Mouse (Mus musculus) megakaryocyte-erythroid progenitor cell, adult 5-6 weeks (primary cell): ENCODE results near the gene Trappc3l. TPM values are rescaled to one million over a fixed set of nuclear protein-coding genes. Genes with fewer than 3 reads are reported as not detected.

Experiments
- ATAC-seq: replicated peaks from 2 replicates; pipeline ENCODE4 v1.8.0; 2016; ENCODE audit warnings: mild to moderate bottlenecking, inconsistent platforms; ENCODE audit not compliant: severe bottlenecking, poor library complexity, low FRiP score, low TSS enrichment
- total RNA-seq, 2 experiments: library from RNA; stranded (forward) in 1 of 2; stranded (reverse) in 1 of 2; fragments of 200-1000, 215-1000 nt in 1 of 2; fragments of >200 nt in 1 of 2; fragmentation: Nextera tagmentation in 1 of 2; gene quantifications; 2 replicates each; pipeline ENCODE4 v1.2.3; 2014 to 2017

Gene Trappc3l
- total RNA-seq, 2 experiments from 2014 or later: not detected

DNA sequence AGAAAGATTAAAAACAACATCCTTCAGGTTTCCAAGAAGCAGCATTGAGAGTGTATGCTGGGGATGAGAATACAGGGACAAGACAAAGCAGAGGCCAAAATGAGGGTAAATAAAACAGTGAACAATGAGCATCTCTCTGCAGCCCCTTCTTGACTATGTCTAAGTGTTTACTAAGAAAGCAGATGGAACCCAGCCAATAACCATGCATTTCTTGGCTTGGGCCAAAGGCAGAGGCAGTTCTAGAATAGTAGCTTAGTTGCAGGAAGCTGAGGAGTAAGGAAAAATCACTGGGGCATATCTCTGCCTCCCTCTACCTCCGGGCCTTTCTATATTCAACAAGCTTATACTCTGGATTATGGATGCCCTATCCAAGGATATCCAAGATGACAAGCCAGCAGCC is 53.1 kb downstream of the Trappc3l start:
- ATAC-seq: no peak

- ATAC-seq: no peak
Measured at GRCm38 (mm10) chr10:34091888-34092287, 54.5 kb downstream of the Trappc3l start.

DNA sequence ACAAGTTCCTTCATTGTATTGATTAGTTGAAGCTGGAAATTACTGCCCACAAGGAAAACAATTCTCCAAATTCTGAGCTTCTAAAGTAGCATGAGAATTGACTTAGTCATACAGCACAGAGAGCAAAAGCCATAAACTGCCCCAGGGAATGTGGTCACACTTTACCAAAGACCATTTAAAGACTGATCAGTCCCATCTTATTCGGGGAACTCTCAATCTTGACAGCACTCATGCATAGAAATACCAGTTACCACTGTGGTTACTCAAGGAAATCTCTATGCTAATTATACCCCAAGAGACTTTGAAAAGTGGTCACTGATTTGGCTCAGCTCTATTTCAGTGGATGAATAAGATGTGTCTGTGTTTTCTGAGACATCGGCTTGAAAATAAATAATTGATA is 57.8 kb downstream of the Trappc3l start:
- ATAC-seq: no peak

GRCm38 (mm10) chr10:34095964-34096363 is 58.6 kb downstream of the Trappc3l start:
- no peak; the same call in 1 of the 2 replicates for ATAC-seq

GRCm38 (mm10) chr10:34096418-34096883 is 59.1 kb downstream of the Trappc3l start, which contains the start of gene Calhm5:
TSS of gene Calhm5 (minus strand) at chr10:34096519.
- peak; percentile 84 for ATAC-seq

DNA sequence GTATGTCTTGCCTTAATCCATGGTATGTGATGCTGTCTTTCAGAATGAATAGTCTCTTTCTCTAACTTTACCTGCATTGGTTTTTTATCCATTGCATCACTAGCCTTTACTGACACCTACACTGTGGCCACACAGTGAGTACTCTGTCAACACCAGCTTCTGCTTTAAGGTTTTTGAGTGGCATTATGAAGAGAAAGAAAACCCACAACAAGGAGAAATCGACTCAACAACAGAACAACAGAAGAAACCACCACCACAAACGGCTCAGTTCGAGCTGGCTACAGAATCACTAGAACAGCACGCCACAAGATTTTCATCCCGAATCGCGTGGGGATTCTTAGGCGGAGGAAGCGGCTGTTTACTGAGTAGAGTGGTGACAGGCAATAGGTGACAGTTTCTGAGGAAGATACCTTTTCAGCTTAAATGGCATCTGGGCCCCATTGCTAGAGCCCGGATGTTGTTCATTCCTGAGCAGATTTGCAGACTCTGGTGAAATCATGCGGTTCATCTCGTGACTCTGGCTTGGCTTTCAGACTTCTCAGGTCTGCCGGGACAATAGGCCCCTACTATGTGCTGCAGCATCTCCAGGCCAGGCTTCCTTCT is 73.6 kb downstream of the Trappc3l start:
- no peak for ATAC-seq

- no peak for ATAC-seq
Measured at GRCm38 (mm10) chr10:34111964-34112738, 74.8 kb downstream of the Trappc3l start.

- ATAC-seq: no peak
Measured at GRCm38 (mm10) chr10:34117131-34117530, 79.7 kb downstream of the Trappc3l start.

- ATAC-seq: no peak
Measured at GRCm38 (mm10) chr10:34117770-34118169, 80.4 kb downstream of the Trappc3l start.

GRCm38 (mm10) chr10:34118421-34118820 is 81.0 kb downstream of the Trappc3l start:
- ATAC-seq: no peak

- peak; percentile 85 for ATAC-seq
Measured at GRCm38 (mm10) chr10:34127392-34128378, 90.3 kb downstream of the Trappc3l start, which contains the start of gene Calhm6. TSS of gene Calhm6 (minus strand) at chr10:34127984.

DNA sequence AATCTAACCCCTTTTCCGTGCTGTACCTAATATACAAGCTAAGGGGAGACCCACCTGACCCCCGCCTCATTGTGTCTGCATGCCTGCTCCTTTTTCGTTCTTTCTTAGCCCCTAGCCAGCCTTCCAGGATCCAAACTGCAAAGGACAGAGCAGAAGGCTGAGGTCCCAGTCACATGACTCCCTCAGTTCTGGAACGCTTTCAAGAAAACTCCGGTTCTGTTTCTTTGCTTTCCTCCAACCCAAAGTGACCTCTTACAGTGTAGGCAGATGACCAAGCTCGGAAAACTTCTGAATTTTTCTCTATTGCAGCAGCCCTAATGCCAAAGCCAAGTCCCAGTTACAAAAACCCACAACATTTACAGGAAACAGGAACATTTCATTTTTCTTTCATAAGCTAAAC is 91.0 kb downstream of the Trappc3l start:
- no peak for ATAC-seq

DNA sequence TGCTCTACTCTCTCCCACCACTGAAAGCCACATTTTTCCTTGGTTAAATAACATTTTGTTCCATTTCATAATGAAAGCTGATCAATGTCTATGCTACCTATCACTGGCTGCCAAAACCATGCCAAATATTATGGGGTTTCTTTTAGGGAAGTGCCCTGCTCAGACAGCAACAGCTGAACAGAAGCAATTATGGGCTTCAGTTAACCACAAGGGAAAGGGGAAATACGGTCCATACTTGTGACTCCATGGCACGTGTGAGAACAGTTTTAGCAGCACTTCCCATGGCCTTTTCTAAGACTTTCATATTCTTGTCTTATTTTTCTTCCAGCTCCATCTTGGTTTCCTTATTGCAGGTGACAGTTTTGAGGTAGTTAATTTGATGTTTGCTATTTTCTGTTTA is 94.0 kb downstream of the Trappc3l start:
- ATAC-seq: no peak

- no peak for ATAC-seq
Measured at GRCm38 (mm10) chr10:34136432-34136831, 99.0 kb downstream of the Trappc3l start.

DNA sequence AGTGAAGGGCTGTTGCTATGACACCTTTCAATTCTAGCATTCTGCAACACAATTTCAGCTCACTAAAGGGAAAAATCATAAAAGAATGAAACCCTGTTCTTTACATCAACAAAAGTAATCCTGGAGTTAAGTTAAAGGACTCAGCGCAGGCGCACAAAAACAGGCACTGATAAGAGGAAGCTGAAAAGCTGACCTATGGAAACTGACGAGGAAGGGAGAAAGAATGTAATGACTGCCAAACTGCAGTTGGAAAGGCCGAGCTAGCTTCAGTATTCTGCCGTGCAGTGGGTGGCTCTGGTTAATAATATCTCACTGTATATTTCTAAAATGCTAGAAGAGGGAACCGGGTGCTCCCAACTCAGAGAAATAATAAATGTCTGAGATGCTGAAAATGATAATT is 100.6 kb downstream of the Trappc3l start:
- no peak for ATAC-seq

- no peak for ATAC-seq
Measured at GRCm38 (mm10) chr10:34139768-34140167, 102.4 kb downstream of the Trappc3l start.

- ATAC-seq: no peak
Measured at GRCm38 (mm10) chr10:34141693-34142092, 104.3 kb downstream of the Trappc3l start.

DNA sequence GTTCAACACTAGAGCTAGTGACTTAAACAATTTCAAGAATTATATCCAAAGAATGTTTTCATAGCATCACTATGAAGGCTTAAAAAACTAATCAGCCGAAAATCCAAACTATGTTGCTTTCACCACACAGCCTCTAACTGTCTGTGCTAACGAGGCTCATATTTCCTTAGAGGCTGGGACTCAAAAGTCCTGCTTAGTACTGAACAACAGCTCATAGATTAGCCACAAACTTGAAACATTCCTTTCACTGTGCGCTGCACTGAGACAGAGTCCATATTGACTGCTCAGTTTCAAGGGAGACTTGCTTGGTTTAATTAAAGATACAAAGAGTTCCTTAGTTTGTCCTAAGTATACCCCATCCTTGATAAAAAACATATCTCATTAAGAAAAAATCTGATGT is 112.4 kb downstream of the Trappc3l start:
- ATAC-seq: no peak

DNA sequence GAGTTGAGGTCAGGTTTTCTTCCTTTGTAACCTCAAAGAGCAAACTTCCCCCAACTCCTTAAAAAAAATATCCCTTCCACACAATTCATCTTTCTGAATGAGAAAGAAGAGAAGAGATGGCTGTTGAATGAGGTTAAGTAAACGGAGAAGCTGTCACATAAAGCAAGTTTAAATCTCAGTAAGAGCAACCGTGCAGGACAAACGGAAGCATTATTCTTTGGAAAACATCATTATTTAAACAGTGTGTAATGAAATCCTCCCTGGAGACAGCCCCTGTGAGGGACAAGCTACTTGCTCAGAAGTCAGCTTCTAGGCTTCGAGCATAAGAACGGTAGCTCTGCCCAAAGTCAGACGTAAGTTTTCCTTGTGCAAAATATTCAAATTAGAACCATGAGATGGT is 113.1 kb downstream of the Trappc3l start:
- ATAC-seq: no peak

DNA sequence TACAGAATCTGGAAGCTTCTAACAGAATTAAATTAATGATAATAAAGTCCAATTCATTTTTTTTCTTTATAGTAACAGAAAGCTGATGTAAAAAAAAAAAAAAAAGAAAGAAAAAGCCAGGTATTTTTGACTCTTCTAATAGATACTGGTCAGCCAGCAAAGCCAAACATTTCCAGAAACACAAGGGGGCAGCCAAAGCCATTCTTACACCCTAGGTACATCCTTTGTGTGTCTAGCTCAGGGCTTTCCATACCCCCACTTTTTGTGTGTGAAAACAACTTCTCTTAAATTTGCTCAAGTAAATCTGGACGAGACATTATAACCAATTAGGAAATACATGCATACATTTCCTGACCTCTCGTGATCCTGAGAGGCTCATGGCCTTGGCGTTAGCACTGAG is 114.4 kb downstream of the Trappc3l start:
- no peak for ATAC-seq
